Mouse (Mus musculus) stomach, embryonic 16.5 days (tissue): Measurements from ENCODE around the gene Ormdl3. TPM values are rescaled to one million over a fixed set of nuclear protein-coding genes. Genes with fewer than 3 reads are reported as not detected.

ENCODE experiments used
- ATAC-seq: fragments of 200-750 bp; cut with Nextera tagmentation; 2 replicates; pipeline ENCODE4 v1.8.0; 2017; ENCODE audit warnings: moderate number of reproducible peaks, moderate TSS enrichment; ENCODE audit not compliant: insufficient read depth, low FRiP score
- H3K27ac ChIP-seq: fragments of 300-500 bp; sonication (generic); 2 replicates; pipeline ENCODE4 v1.5.1; 2014; ENCODE audit warnings: low read length
- H3K27me3 ChIP-seq: fragments of 300-500 bp; sonication (generic); 2 replicates; pipeline ENCODE4 v1.6.1; 2014; ENCODE audit warnings: low read length, control low read depth, mixed read lengths; ENCODE audit not compliant: control insufficient read depth, insufficient read depth
- H3K36me3 ChIP-seq: fragments of 300-500 bp; sonication (generic); 2 replicates; pipeline ENCODE4 v1.6.1; 2014; ENCODE audit warnings: low read length; ENCODE audit not compliant: control insufficient read depth, insufficient read depth
- H3K4me1 ChIP-seq: fragments of 300-500 bp; sonication (generic); 2 replicates; pipeline ENCODE4 v1.6.1; 2014; ENCODE audit warnings: low read length, control low read depth, mixed read lengths; ENCODE audit not compliant: control insufficient read depth, insufficient read depth
- H3K4me2 ChIP-seq: fragments of 300-500 bp; sonication (generic); 2 replicates; pipeline ENCODE4 v1.6.1; 2014; ENCODE audit warnings: low read depth, low read length, mixed read lengths
- H3K4me3 ChIP-seq: fragments of 300-500 bp; sonication (generic); replicated peaks from 2 replicates; pipeline ENCODE4 v1.5.1; 2014; ENCODE audit warnings: mild to moderate bottlenecking, low read length
- H3K9ac ChIP-seq: fragments of 300-500 bp; sonication (generic); 2 replicates; pipeline ENCODE4 v1.6.1; 2014; ENCODE audit warnings: low read length
- H3K9me3 ChIP-seq: fragments of 300-500 bp; sonication (generic); replicated peaks from 2 replicates; pipeline ENCODE4 v1.6.1; 2016; ENCODE audit warnings: low read length, control low read depth; ENCODE audit not compliant: control insufficient read depth
- WGBS: fragments of 180-500 bp; shearing (Covaris S2); extraction: QIAGEN DNeasy Blood & Tissue Kit; methylation state at CpG from one replicate; pipeline ENCODE4 v1.1.7; 2014; 5-methylcytosine and 5-hydroxymethylcytosine counted together
- polyA plus RNA-seq: library from polyadenylated mRNA; unstranded; fragments of >200 nt; fragmentation: Nextera tagmentation; extraction: Ambion mirVana; gene quantifications from 2 replicates; pipeline ENCODE4 v1.2.1, GENCODE M21; 2015

Gene Ormdl3
- polyA plus RNA-seq, 1 experiment from 2014 or later = 56.8 TPM

DNA sequence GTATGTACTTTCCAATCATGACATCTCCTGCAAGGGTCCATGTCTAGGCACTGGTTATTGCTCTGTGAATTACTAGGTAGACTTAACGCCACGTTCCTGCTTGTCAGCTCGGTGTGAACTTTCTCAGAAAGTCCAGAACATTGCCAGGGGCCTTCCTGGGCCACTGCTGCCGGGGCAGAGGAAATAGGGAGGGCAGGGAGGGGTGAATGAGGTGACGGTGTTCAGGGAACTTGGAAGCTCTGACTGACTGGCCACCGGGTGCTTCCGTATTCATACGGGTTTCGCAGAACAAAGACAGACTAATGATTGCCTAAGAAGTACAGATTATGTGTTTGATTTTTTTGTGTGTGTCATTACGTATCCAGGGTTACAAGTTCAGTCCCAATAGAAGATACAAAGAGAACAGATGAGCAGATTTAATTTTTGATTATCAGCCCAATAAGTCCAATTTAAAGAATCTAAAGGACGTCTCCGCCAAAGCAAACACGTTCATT is 23.2 kb downstream of the Ormdl3 start:
- Histone ChIP-seq H3K9ac (no peak overlapping the region), H3K4me3 (no peak overlapping the region), H3K4me2 (no peak overlapping the region), H3K4me1 (no peaks in the 10 kb centered on the region), H3K36me3 (no peaks in the 10 kb centered on the region), H3K27ac (no peak overlapping the region), H3K27me3 (no peaks in the 10 kb centered on the region; the same call in 1 of the 2 replicates), H3K9me3 (no peaks in the 10 kb centered on the region)
- no peak for ATAC-seq
- 52% methylated on average over 13 of the region's 13 CpGs for WGBS

GRCm38 (mm10) chr11:98563025-98563424 is 24.1 kb downstream of the Ormdl3 start:
- Histone ChIP-seq H3K27me3 (no peaks in the 10 kb centered on the region; the same call in 1 of the 2 replicates), H3K4me2 (no peak overlapping the region), H3K27ac (no peak overlapping the region), H3K9me3 (no peaks in the 10 kb centered on the region), H3K4me3 (no peak overlapping the region), H3K9ac (no peak overlapping the region), H3K36me3 (no peaks in the 10 kb centered on the region), H3K4me1 (no peaks in the 10 kb centered on the region)
- WGBS = 85% methylated on average over 3 of the region's 3 CpGs
- no peak for ATAC-seq

GRCm38 (mm10) chr11:98560942-98561341 is 26.2 kb downstream of the Ormdl3 start:
- H3K27ac ChIP-seq = no peak overlapping the region
- no peaks in the 10 kb centered on the region for H3K4me1 ChIP-seq

DNA sequence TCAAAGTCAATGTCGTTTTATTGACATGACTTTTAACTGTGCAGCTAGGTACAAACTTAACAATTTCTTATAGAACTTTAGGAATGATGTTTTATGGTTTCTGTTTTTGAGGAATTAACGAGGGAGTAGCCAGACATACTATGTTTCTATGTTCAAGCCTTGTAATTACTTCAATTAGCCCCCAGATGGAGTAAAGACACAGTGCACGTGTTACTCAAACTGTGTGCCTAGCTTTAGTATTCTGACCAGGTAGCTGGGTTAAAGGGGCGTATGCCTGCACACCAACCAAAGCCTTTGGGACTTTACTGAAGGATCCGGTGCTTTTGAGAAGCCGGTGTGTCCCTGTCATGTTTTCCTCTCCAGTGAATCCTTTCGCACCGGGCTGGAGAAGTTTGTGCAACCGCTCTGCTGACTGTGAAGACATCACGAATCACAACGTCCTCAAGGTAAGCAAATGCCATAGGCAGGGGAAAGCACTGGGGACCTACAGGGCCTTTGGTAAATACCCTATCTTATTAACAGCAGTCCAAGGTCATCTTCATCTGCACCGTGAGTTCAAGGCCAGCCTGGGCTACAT is 32.0 kb downstream of the Ormdl3 start:
- H3K36me3 ChIP-seq = no peaks in the 10 kb centered on the region

More at GRCm38 (mm10) chr11:98560942-98561341, 26.2 kb downstream of the Ormdl3 start:
- Histone ChIP-seq H3K27me3 (no peaks in the 10 kb centered on the region; the same call in 1 of the 2 replicates), H3K36me3 (no peaks in the 10 kb centered on the region), H3K4me2 (no peak overlapping the region), H3K4me3 (no peak overlapping the region), H3K9ac (no peak overlapping the region), H3K9me3 (no peaks in the 10 kb centered on the region)
- ATAC-seq = no peak
- WGBS = 26% methylated on average over 7 of the region's 7 CpGs

GRCm38 (mm10) chr11:98553966-98554365 is 33.2 kb downstream of the Ormdl3 start:
- H3K27ac ChIP-seq = no peak overlapping the region
- peaks cover 4% of the 10 kb centered on the region; the same call in 1 of the 2 replicates for H3K4me1 ChIP-seq
- H3K9me3 ChIP-seq = 0 out of 2 replicates have a peak, but pooled peaks cover 3% of the 10 kb centered on the region
- peaks cover 16% of the 10 kb centered on the region for H3K27me3 ChIP-seq
- no peak for ATAC-seq
- WGBS = 85% methylated on average over 4 of the region's 4 CpGs
- no peak overlapping the region for H3K4me2 ChIP-seq
- H3K4me3 ChIP-seq = no peak overlapping the region
- H3K36me3 ChIP-seq = no peaks in the 10 kb centered on the region
- no peak overlapping the region for H3K9ac ChIP-seq

More for the DNA sequence above, 32.0 kb downstream of the Ormdl3 start:
- Histone ChIP-seq H3K9me3 (0 out of 2 replicates have a peak, but pooled peaks cover 3% of the 10 kb centered on the region), H3K27me3 (peaks cover 4% of the 10 kb centered on the region), H3K27ac (no peak overlapping the region), H3K4me2 (no peak overlapping the region), H3K4me3 (no peak overlapping the region), H3K4me1 (peaks cover 4% of the 10 kb centered on the region; the same call in 1 of the 2 replicates), H3K9ac (no peak overlapping the region)
- ATAC-seq = no peak
- WGBS = 62% methylated on average over 12 of the region's 12 CpGs

DNA sequence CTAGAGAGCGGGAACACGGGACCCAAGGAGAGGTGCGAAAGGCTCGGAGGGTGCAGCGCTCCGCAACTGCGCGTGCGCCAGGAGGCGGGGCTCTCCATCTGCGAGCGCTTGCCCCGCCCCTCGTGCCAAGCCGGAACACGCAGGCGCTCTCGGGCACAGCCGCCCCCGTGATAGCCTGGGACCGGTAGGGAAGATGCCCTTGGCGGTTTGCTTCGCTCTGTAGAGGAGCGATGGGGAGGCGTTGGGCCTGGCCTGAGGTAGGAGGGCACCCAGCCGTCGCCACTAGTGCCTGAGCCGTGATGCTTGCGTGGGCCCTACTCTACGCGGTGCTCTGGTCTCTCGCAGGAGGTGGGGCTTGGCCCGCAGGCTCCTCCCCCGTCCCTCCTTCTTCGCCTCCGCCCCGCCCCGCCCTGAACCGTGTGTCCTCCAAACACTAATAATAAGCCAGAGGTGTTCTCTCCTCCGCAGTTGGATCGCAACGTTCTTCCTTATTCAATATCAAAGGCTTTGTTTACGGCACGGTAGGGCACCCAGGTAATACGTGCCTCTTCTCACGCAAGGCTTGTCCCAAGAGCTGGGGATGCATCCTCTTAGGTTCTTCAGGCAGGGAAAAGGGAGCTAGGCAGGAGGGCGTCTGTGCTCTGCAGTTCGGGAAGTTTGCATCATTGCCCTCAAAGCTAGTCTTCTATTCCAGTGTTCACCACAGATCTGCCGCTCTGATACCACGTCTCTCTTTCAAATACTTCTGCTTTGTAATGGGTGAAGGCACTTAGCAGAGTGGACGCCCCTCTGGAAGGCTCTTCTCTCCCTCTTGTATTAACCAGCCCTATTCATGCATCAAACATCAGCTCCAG is 36.0 kb downstream of the Ormdl3 start, which contains the start of gene Zpbp2:
Zpbp2 (plus strand) TSS at position 123 of the 854 bp plus-strand sequence.
- peak within 1 kb of the TSS; percentile 68 for H3K27ac ChIP-seq
- peak within 1 kb of the TSS; percentile 78 for H3K4me2 ChIP-seq
- WGBS = 1% methylated on average over 51 of the region's 51 CpGs
- peaks cover 4% of the 10 kb centered on the region; the same call in 1 of the 2 replicates for H3K4me1 ChIP-seq
- H3K4me3 ChIP-seq = peak within 1 kb of the TSS; percentile 81
- H3K27me3 ChIP-seq = peaks cover 38% of the 10 kb centered on the region
- 0 out of 2 replicates have a peak, but pooled peaks cover 3% of the 10 kb centered on the region for H3K9me3 ChIP-seq
- no peaks in the 10 kb centered on the region for H3K36me3 ChIP-seq
- H3K9ac ChIP-seq = peak within 1 kb of the TSS; percentile 86
- ATAC-seq = peak; percentile 98

DNA sequence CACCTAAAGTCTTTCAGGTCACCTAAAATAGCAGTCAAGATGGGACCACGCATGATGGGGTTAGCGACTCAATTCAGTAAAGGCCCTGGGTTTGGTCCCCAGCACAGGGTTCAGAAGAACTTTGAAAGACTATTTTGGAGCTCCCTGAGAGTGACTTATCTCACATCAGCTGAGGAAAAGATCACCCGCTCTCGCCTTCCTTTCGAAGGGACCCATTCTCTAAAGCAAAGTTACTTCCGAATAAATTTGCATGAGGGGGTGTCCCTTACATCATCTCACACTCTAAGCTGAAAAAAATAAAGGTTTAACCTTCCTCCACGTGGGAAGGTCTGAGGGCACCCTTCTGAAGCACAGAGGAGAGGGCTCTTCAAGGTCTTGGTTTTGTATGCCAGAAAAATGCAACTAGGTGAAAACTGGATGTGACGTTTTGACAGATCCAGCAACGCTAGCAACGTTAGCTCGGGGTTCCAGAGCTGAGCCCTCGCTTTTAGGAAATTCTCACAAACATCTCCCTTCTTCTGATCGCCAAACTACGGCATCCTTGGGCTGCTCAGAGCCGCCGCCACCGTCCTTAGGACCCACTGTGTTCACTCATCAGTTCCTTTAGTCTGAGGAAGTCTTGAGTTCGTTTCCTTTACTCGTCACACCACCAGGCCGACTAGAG is 36.7 kb downstream of the Ormdl3 start:
- H3K4me3 ChIP-seq = peak overlapping the region; percentile 81
- ATAC-seq = no peak
- H3K4me1 ChIP-seq = peaks cover 9% of the 10 kb centered on the region
- no peaks in the 10 kb centered on the region for H3K36me3 ChIP-seq
- 0 out of 2 replicates have a peak, but pooled peaks cover 3% of the 10 kb centered on the region for H3K9me3 ChIP-seq
- no peak overlapping the region for H3K27ac ChIP-seq
- peak overlapping the region; percentile 86 for H3K9ac ChIP-seq
- WGBS = 17% methylated on average over 20 of the region's 20 CpGs
- peaks cover 46% of the 10 kb centered on the region for H3K27me3 ChIP-seq
- H3K4me2 ChIP-seq = peak overlapping the region; percentile 78

DNA sequence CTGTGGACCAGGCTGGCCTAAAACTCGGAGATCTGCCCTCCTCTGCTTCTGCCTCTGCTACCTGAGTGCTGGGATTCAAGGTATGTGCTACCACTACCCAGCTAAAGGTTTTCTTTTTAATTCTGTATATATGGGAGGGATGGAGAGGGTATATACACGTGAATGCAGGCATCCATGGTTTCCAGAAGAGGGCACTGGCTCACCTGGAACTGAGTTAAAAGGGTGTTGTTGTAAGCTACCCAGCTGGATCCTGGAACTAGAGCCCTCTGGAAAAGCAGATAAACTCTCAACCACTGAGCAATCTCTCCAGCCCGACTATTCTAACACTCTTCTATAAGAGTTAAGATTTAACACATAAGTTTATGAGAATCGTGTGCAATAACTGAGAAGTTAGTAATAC is 37.8 kb downstream of the Ormdl3 start:
- no peak overlapping the region for H3K4me3 ChIP-seq
- ATAC-seq = no peak
- no peak overlapping the region for H3K27ac ChIP-seq
- H3K9ac ChIP-seq = no peak overlapping the region
- no peak overlapping the region for H3K4me2 ChIP-seq
- H3K27me3 ChIP-seq = peaks cover 49% of the 10 kb centered on the region
- no peaks in the 10 kb centered on the region for H3K36me3 ChIP-seq
- H3K9me3 ChIP-seq = 0 out of 2 replicates have a peak, but pooled peaks cover 3% of the 10 kb centered on the region
- 66% methylated on average over 4 of the region's 4 CpGs for WGBS
- peaks cover 11% of the 10 kb centered on the region for H3K4me1 ChIP-seq
